Mouse (Mus musculus) neural tube, embryonic 15.5 days (tissue): ENCODE measurements around the gene Gart. TPM values are rescaled to one million over a fixed set of nuclear protein-coding genes. Genes with fewer than 3 reads are reported as not detected.

ENCODE experiments used
- ATAC-seq: fragments of 200-750 bp; cut with Nextera tagmentation; 2 replicates; pipeline ENCODE4 v1.8.0; 2017; ENCODE audit warnings: mild to moderate bottlenecking, moderate TSS enrichment, moderate library complexity; ENCODE audit not compliant: low FRiP score
- H3K27ac ChIP-seq: fragments of 300-500 bp; sonication (generic); replicated peaks from 2 replicates; pipeline ENCODE4 v1.5.1; 2015; ENCODE audit warnings: mild to moderate bottlenecking, inconsistent platforms
- H3K27me3 ChIP-seq: fragments of 300-500 bp; sonication (generic); replicated peaks from 2 replicates; pipeline ENCODE4 v1.6.1; 2015; ENCODE audit warnings: inconsistent platforms
- H3K36me3 ChIP-seq: fragments of 300-500 bp; sonication (generic); 2 replicates; pipeline ENCODE4 v1.6.1; 2015; ENCODE audit warnings: inconsistent platforms
- H3K4me1 ChIP-seq: fragments of 300-500 bp; sonication (generic); 2 replicates; pipeline ENCODE4 v1.6.1; 2015; ENCODE audit warnings: inconsistent platforms
- H3K4me2 ChIP-seq: fragments of 300-500 bp; sonication (generic); 2 replicates; pipeline ENCODE4 v1.6.1; 2015; ENCODE audit warnings: inconsistent platforms, mild to moderate bottlenecking, moderate library complexity
- H3K4me3 ChIP-seq: fragments of 300-500 bp; sonication (generic); replicated peaks from 2 replicates; pipeline ENCODE4 v1.5.1; 2015; ENCODE audit warnings: mild to moderate bottlenecking, inconsistent platforms
- H3K9ac ChIP-seq: fragments of 300-500 bp; sonication (generic); replicated peaks from 2 replicates; pipeline ENCODE4 v1.6.1; 2015; ENCODE audit warnings: mild to moderate bottlenecking, inconsistent platforms
- H3K9me3 ChIP-seq: fragments of 300-500 bp; sonication (generic); replicated peaks from 2 replicates; pipeline ENCODE4 v1.6.1; 2016; ENCODE audit warnings: inconsistent platforms
- WGBS: fragments of 180-500 bp; shearing (Covaris S2); methylation state at CpG from one replicate; pipeline ENCODE4 v1.1.7; 2015; ENCODE audit warnings: mixed read lengths; 5-methylcytosine and 5-hydroxymethylcytosine counted together
- polyA plus RNA-seq: library from polyadenylated mRNA; unstranded; fragments of >200 nt; fragmentation: Nextera tagmentation; extraction: Ambion mirVana; gene quantifications from 2 replicates; pipeline ENCODE4 v1.2.1, GENCODE M21; 2015

Gart gene
- polyA plus RNA-seq, 1 experiment from 2014 or later, result 56.6 TPM

GRCm38 (mm10) chr16:91674500-91674899, 27.7 kb upstream of the Gart start:
- H3K9ac ChIP-seq, result no peak overlapping the region
- H3K27me3 ChIP-seq, result no peaks in the 10 kb centered on the region
- no peak overlapping the region for H3K27ac ChIP-seq
- H3K4me2 ChIP-seq, result no peak overlapping the region
- ATAC-seq, result no peak
- H3K4me1 ChIP-seq, result no peaks in the 10 kb centered on the region
- H3K36me3 ChIP-seq, result peaks cover 75% of the 10 kb centered on the region
- no peak overlapping the region for H3K4me3 ChIP-seq
- no peaks in the 10 kb centered on the region for H3K9me3 ChIP-seq
- 84% methylated on average over 4 of the region's 4 CpGs for WGBS

- Histone ChIP-seq H3K9ac (no peak overlapping the region), H3K4me1 (peaks cover 13% of the 10 kb centered on the region), H3K36me3 (peaks cover 77% of the 10 kb centered on the region), H3K9me3 (no peaks in the 10 kb centered on the region), H3K4me3 (no peak overlapping the region), H3K27ac (no peak overlapping the region), H3K4me2 (no peak overlapping the region), H3K27me3 (no peaks in the 10 kb centered on the region)
- WGBS, result 96% methylated on average over 3 of the region's 3 CpGs
- ATAC-seq, result no peak
Observed at GRCm38 (mm10) chr16:91663795-91664194, 17.0 kb upstream of the Gart start.

GRCm38 (mm10) chr16:91662336-91662735, 15.6 kb upstream of the Gart start:
- H3K4me2 ChIP-seq, result no peak overlapping the region
- H3K4me1 ChIP-seq, result peaks cover 13% of the 10 kb centered on the region
- H3K4me3 ChIP-seq, result no peak overlapping the region
- no peak overlapping the region for H3K9ac ChIP-seq
- no peak for ATAC-seq
- H3K36me3 ChIP-seq, result peaks cover 85% of the 10 kb centered on the region
- no peak overlapping the region for H3K27ac ChIP-seq
- 95% methylated on average over 16 of the region's 16 CpGs for WGBS
- no peaks in the 10 kb centered on the region for H3K27me3 ChIP-seq
- no peaks in the 10 kb centered on the region for H3K9me3 ChIP-seq

- Histone ChIP-seq H3K27me3 (no peaks in the 10 kb centered on the region), H3K4me3 (no peak overlapping the region), H3K9me3 (no peaks in the 10 kb centered on the region), H3K4me2 (no peak overlapping the region), H3K4me1 (peaks cover 13% of the 10 kb centered on the region), H3K27ac (no peak overlapping the region), H3K36me3 (peaks cover 86% of the 10 kb centered on the region), H3K9ac (no peak overlapping the region)
- no peak for ATAC-seq
- 44% methylated on average over 1 of the region's 1 CpGs for WGBS
Observed at GRCm38 (mm10) chr16:91661397-91661796, 14.6 kb upstream of the Gart start.

- no peak overlapping the region for H3K4me3 ChIP-seq
- peaks cover 87% of the 10 kb centered on the region for H3K36me3 ChIP-seq
- ATAC-seq, result no peak
- H3K9ac ChIP-seq, result no peak overlapping the region
- no peak overlapping the region for H3K4me2 ChIP-seq
- H3K27me3 ChIP-seq, result no peaks in the 10 kb centered on the region
- 98% methylated on average over 20 of the region's 20 CpGs for WGBS
- H3K9me3 ChIP-seq, result no peaks in the 10 kb centered on the region
- H3K27ac ChIP-seq, result no peak overlapping the region
- H3K4me1 ChIP-seq, result peaks cover 13% of the 10 kb centered on the region
Observed at GRCm38 (mm10) chr16:91659798-91660197, 13.0 kb upstream of the Gart start.

- H3K9ac ChIP-seq, result no peak overlapping the region
- no peaks in the 10 kb centered on the region for H3K9me3 ChIP-seq
- no peak for ATAC-seq
- H3K27me3 ChIP-seq, result no peaks in the 10 kb centered on the region
- no peak overlapping the region for H3K27ac ChIP-seq
- H3K4me1 ChIP-seq, result peaks cover 13% of the 10 kb centered on the region
- WGBS, result 97% methylated on average over 5 of the region's 5 CpGs
- H3K36me3 ChIP-seq, result peaks cover 85% of the 10 kb centered on the region
- H3K4me3 ChIP-seq, result no peak overlapping the region
- no peak overlapping the region for H3K4me2 ChIP-seq
Observed at GRCm38 (mm10) chr16:91658471-91658870, 11.7 kb upstream of the Gart start.

GRCm38 (mm10) chr16:91657285-91657684, 10.5 kb upstream of the Gart start:
- H3K4me2 ChIP-seq, result no peak overlapping the region
- no peak for ATAC-seq
- H3K27me3 ChIP-seq, result no peaks in the 10 kb centered on the region
- no peaks in the 10 kb centered on the region for H3K9me3 ChIP-seq
- no peak overlapping the region for H3K27ac ChIP-seq
- no peak overlapping the region for H3K9ac ChIP-seq
- 97% methylated on average over 17 of the region's 17 CpGs for WGBS
- peaks cover 80% of the 10 kb centered on the region for H3K36me3 ChIP-seq
- H3K4me1 ChIP-seq, result peaks cover 16% of the 10 kb centered on the region
- no peak overlapping the region for H3K4me3 ChIP-seq

- no peak overlapping the region for H3K4me2 ChIP-seq
- H3K9me3 ChIP-seq, result no peaks in the 10 kb centered on the region
- H3K9ac ChIP-seq, result no peak overlapping the region
- H3K27ac ChIP-seq, result no peak overlapping the region
- WGBS, result 97% methylated on average over 9 of the region's 9 CpGs
- H3K27me3 ChIP-seq, result no peaks in the 10 kb centered on the region
- ATAC-seq, result no peak
- peaks cover 13% of the 10 kb centered on the region for H3K4me1 ChIP-seq
- peaks cover 70% of the 10 kb centered on the region for H3K36me3 ChIP-seq
- H3K4me3 ChIP-seq, result no peak overlapping the region
Observed at GRCm38 (mm10) chr16:91655285-91655684, 8.5 kb upstream of the Gart start.

GRCm38 (mm10) chr16:91652191-91652590, 5.4 kb upstream of the Gart start:
- peaks cover 21% of the 10 kb centered on the region for H3K4me1 ChIP-seq
- H3K27me3 ChIP-seq, result no peaks in the 10 kb centered on the region
- 88% methylated on average over 3 of the region's 3 CpGs for WGBS
- no peak overlapping the region for H3K27ac ChIP-seq
- H3K4me2 ChIP-seq, result no peak overlapping the region
- H3K36me3 ChIP-seq, result peaks cover 39% of the 10 kb centered on the region
- no peak overlapping the region for H3K4me3 ChIP-seq
- H3K9ac ChIP-seq, result no peak overlapping the region
- H3K9me3 ChIP-seq, result no peaks in the 10 kb centered on the region
- no peak for ATAC-seq

GRCm38 (mm10) chr16:91649781-91650180, 3.0 kb upstream of the Gart start:
- peak overlapping the region; percentile 30; the same call in 1 of the 2 replicates for H3K4me2 ChIP-seq
- peaks cover 29% of the 10 kb centered on the region for H3K4me1 ChIP-seq
- H3K27me3 ChIP-seq, result no peaks in the 10 kb centered on the region
- no peak for ATAC-seq
- no peak overlapping the region for H3K27ac ChIP-seq
- H3K9ac ChIP-seq, result no peak overlapping the region
- no peak overlapping the region for H3K4me3 ChIP-seq
- H3K36me3 ChIP-seq, result peaks cover 15% of the 10 kb centered on the region
- H3K9me3 ChIP-seq, result no peaks in the 10 kb centered on the region

GRCm38 (mm10) chr16:91649246-91649645, 2.5 kb upstream of the Gart start:
- ATAC-seq, result no peak
- no peaks in the 10 kb centered on the region for H3K27me3 ChIP-seq
- no peak overlapping the region for H3K27ac ChIP-seq
- 67% methylated on average over 3 of the region's 3 CpGs for WGBS
- H3K36me3 ChIP-seq, result peaks cover 12% of the 10 kb centered on the region
- 0 out of 2 replicates have a peak overlapping the region, but pooled peaks have one; percentile 34 for H3K9ac ChIP-seq
- H3K4me3 ChIP-seq, result peak overlapping the region; percentile 78
- no peaks in the 10 kb centered on the region for H3K9me3 ChIP-seq
- H3K4me1 ChIP-seq, result peaks cover 29% of the 10 kb centered on the region
- peak overlapping the region; percentile 96 for H3K4me2 ChIP-seq

GRCm38 (mm10) chr16:91648220-91648550, 1.4 kb upstream of the Gart start:
- 0% methylated on average over 24 of the region's 25 CpGs for WGBS
- H3K27ac ChIP-seq, result peak overlapping the region; percentile 99
- peak; percentile 54 for ATAC-seq
- peak overlapping the region; percentile 96 for H3K4me2 ChIP-seq
- H3K9ac ChIP-seq, result peak overlapping the region; percentile 82
- no peaks in the 10 kb centered on the region for H3K9me3 ChIP-seq
- peaks cover 29% of the 10 kb centered on the region for H3K4me1 ChIP-seq
- peak overlapping the region; percentile 78 for H3K4me3 ChIP-seq
- peaks cover 9% of the 10 kb centered on the region for H3K36me3 ChIP-seq
- H3K27me3 ChIP-seq, result no peaks in the 10 kb centered on the region
